Mouse (Mus musculus) embryonic fibroblast, embryonic 13.5 days (primary cell): Measurements from ENCODE around the gene Zpbp2.

ENCODE experiments used
- CTCF ChIP-seq: IDR thresholded peaks from 2 replicates; pipeline ENCODE4 v1.5.1; 2011; ENCODE audit warnings: mild to moderate bottlenecking, control low read depth, low read length, moderate library complexity, borderline replicate concordance; ENCODE audit not compliant: insufficient read depth
- POLR2A ChIP-seq: IDR thresholded peaks from 2 replicates; pipeline ENCODE4 v1.6.1; 2011; ENCODE audit warnings: low read depth, mild to moderate bottlenecking, control low read depth, low read length, moderate library complexity

DNA sequence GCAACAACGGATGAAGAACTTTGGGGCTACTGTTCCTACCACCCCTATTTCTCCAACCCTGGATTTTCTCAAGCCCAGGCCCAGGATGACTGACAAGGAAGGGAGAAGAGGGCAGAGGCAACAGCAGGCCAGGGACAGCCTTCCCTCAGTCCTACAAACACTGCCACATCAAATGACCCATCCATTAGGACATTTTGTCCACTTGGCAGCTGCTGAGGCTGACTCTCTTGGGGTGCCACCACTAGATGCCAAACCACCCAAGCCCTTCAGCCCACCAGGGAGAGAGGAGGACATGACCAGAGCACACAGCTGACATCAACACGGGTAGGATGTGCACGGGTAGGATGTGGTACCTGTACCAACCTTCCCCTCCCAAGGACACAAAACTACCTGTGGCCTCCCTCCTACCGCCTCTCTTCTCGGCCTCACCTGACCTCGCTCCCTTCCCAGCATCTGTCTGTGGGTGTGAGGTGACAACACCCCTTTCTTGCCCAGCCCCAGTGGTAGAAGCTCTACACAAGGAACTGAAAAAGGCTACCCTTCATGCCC, 33.8 kb downstream of the Zpbp2 start:
- TF ChIP-seq POLR2A, result no peak
- no peak for TF ChIP-seq CTCF
